Mouse (Mus musculus) limb, embryonic 12.5 days (tissue): ENCODE measurements at regions not wholly inside any gene's neighbourhood (a gene's known extent, or its start where the extent isn't known, plus 50 kb on each side); places are given as distances from the start of the nearest gene placed in this dataset.

ENCODE experiments used
- ATAC-seq: fragments of 200-750 bp; cut with Nextera tagmentation; 2 replicates; pipeline ENCODE4 v1.8.0; 2017; ENCODE audit warnings: low read depth, moderate TSS enrichment; ENCODE audit not compliant: insufficient number of reproducible peaks, insufficient read depth, low FRiP score, low TSS enrichment
- H3K27ac ChIP-seq: fragments of 300-500 bp; sonication (generic); 2 replicates; pipeline ENCODE4 v1.5.1; 2016; ENCODE audit warnings: mild to moderate bottlenecking, moderate library complexity
- H3K27me3 ChIP-seq: fragments of 300-500 bp; sonication (generic); 2 replicates; pipeline ENCODE4 v1.6.1; 2016; ENCODE audit warnings: mild to moderate bottlenecking, moderate library complexity
- H3K36me3 ChIP-seq: fragments of 300-500 bp; sonication (generic); 2 replicates; pipeline ENCODE4 v1.6.1; 2016; ENCODE audit warnings: mild to moderate bottlenecking, moderate library complexity
- H3K4me1 ChIP-seq: fragments of 300-500 bp; sonication (generic); replicated peaks from 2 replicates; pipeline ENCODE4 v1.6.1; 2016
- H3K4me2 ChIP-seq: fragments of 300-500 bp; sonication (generic); 2 replicates; pipeline ENCODE4 v1.6.1; 2016; ENCODE audit warnings: mild to moderate bottlenecking, moderate library complexity
- H3K4me3 ChIP-seq: fragments of 300-500 bp; sonication (generic); replicated peaks from 2 replicates; pipeline ENCODE4 v1.5.1; 2016; ENCODE audit warnings: mild to moderate bottlenecking
- H3K9ac ChIP-seq: fragments of 300-500 bp; sonication (generic); replicated peaks from 2 replicates; pipeline ENCODE4 v1.6.1; 2016; ENCODE audit warnings: mild to moderate bottlenecking, moderate library complexity
- H3K9me3 ChIP-seq: fragments of 300-500 bp; sonication (generic); 2 replicates; pipeline ENCODE4 v1.6.1; 2016; ENCODE audit warnings: mild to moderate bottlenecking, moderate library complexity
- WGBS: fragments of 180-500 bp; shearing (Covaris S2); methylation state at CpG from one replicate; pipeline ENCODE4 v1.1.7; 2016; 5-methylcytosine and 5-hydroxymethylcytosine counted together

GRCm38 (mm10) chr17:4301142-4301853 lies 605.2 kb upstream of the Nox3 start:
- Histone ChIP-seq H3K4me1 (peaks cover 6% of the 10 kb centered on the region; the same call in 1 of the 2 replicates), H3K36me3 (no peaks in the 10 kb centered on the region), H3K9me3 (no peaks in the 10 kb centered on the region), H3K4me2 (no peak overlapping the region), H3K27ac (no peak overlapping the region), H3K27me3 (no peaks in the 10 kb centered on the region), H3K9ac (no peak overlapping the region), H3K4me3 (no peak overlapping the region)
- no peak for ATAC-seq
- WGBS: 85% methylated on average over 12 of the region's 12 CpGs

- Histone ChIP-seq H3K4me1 (no peaks in the 10 kb centered on the region; the same call in 1 of the 2 replicates), H3K27me3 (no peaks in the 10 kb centered on the region), H3K9ac (no peak overlapping the region), H3K27ac (no peak overlapping the region), H3K9me3 (no peaks in the 10 kb centered on the region), H3K4me2 (no peak overlapping the region), H3K36me3 (no peaks in the 10 kb centered on the region), H3K4me3 (no peak overlapping the region)
- no peak for ATAC-seq
- WGBS: 62% methylated on average over 4 of the region's 4 CpGs
Measured at GRCm38 (mm10) chr17:4311785-4312379, 615.8 kb upstream of the Nox3 start.

GRCm38 (mm10) chr17:4319141-4319540 lies 623.1 kb upstream of the Nox3 start:
- Histone ChIP-seq H3K9me3 (no peaks in the 10 kb centered on the region), H3K4me2 (no peak overlapping the region), H3K9ac (no peak overlapping the region), H3K27ac (no peak overlapping the region), H3K36me3 (no peaks in the 10 kb centered on the region), H3K27me3 (no peaks in the 10 kb centered on the region), H3K4me1 (no peaks in the 10 kb centered on the region), H3K4me3 (no peak overlapping the region)
- WGBS: 58% methylated on average over 4 of the region's 4 CpGs
- ATAC-seq: no peak

- Histone ChIP-seq H3K36me3 (no peaks in the 10 kb centered on the region), H3K4me1 (no peaks in the 10 kb centered on the region), H3K27ac (no peak overlapping the region), H3K9ac (no peak overlapping the region), H3K27me3 (no peaks in the 10 kb centered on the region), H3K4me2 (no peak overlapping the region), H3K9me3 (no peaks in the 10 kb centered on the region), H3K4me3 (no peak overlapping the region)
- no peak for ATAC-seq
- 80% methylated on average over 1 of the region's 1 CpGs for WGBS
Measured at GRCm38 (mm10) chr17:4328810-4329209, 632.7 kb upstream of the Nox3 start.

- WGBS: 53% methylated on average over 9 of the region's 9 CpGs
Measured at GRCm38 (mm10) chr17:4331650-4332049, 635.6 kb upstream of the Nox3 start.

GRCm38 (mm10) chr17:4333091-4333490 lies 637.0 kb upstream of the Nox3 start:
- ATAC-seq: no peak
- Histone ChIP-seq H3K27ac (no peak overlapping the region), H3K4me1 (no peaks in the 10 kb centered on the region), H3K27me3 (no peaks in the 10 kb centered on the region), H3K36me3 (no peaks in the 10 kb centered on the region), H3K9ac (no peak overlapping the region), H3K9me3 (no peaks in the 10 kb centered on the region), H3K4me3 (no peak overlapping the region), H3K4me2 (no peak overlapping the region)
- 92% methylated on average over 4 of the region's 4 CpGs for WGBS

More at GRCm38 (mm10) chr17:4331650-4332049, 635.6 kb upstream of the Nox3 start:
- no peak for ATAC-seq
- Histone ChIP-seq H3K9ac (no peak overlapping the region), H3K4me1 (no peaks in the 10 kb centered on the region), H3K27ac (no peak overlapping the region), H3K4me2 (no peak overlapping the region), H3K4me3 (no peak overlapping the region), H3K9me3 (no peaks in the 10 kb centered on the region), H3K36me3 (no peaks in the 10 kb centered on the region), H3K27me3 (no peaks in the 10 kb centered on the region)

- H3K27me3 ChIP-seq: no peaks in the 10 kb centered on the region
- H3K4me2 ChIP-seq: no peak overlapping the region
- no peak for ATAC-seq
- no peak overlapping the region for H3K9ac ChIP-seq
- H3K27ac ChIP-seq: no peak overlapping the region
- H3K36me3 ChIP-seq: no peaks in the 10 kb centered on the region
- no peaks in the 10 kb centered on the region for H3K4me1 ChIP-seq
- no peak overlapping the region for H3K4me3 ChIP-seq
- WGBS: 69% methylated on average over 1 of the region's 1 CpGs
- H3K9me3 ChIP-seq: no peaks in the 10 kb centered on the region
Measured at GRCm38 (mm10) chr17:4353018-4353417, 641.1 kb upstream of the Arid1b start.

- H3K27ac ChIP-seq: no peak overlapping the region
- H3K4me1 ChIP-seq: no peaks in the 10 kb centered on the region
- no peaks in the 10 kb centered on the region for H3K36me3 ChIP-seq
- no peak overlapping the region for H3K4me3 ChIP-seq
- H3K4me2 ChIP-seq: no peak overlapping the region
- H3K9me3 ChIP-seq: no peaks in the 10 kb centered on the region
- no peak for ATAC-seq
- H3K9ac ChIP-seq: no peak overlapping the region
- 88% methylated on average over 5 of the region's 5 CpGs for WGBS
- no peaks in the 10 kb centered on the region for H3K27me3 ChIP-seq
Measured at GRCm38 (mm10) chr17:4355506-4356218, 638.5 kb upstream of the Arid1b start.

- Histone ChIP-seq H3K9ac (no peak overlapping the region), H3K4me3 (no peak overlapping the region), H3K9me3 (no peaks in the 10 kb centered on the region), H3K27me3 (no peaks in the 10 kb centered on the region), H3K36me3 (no peaks in the 10 kb centered on the region), H3K4me2 (no peak overlapping the region), H3K4me1 (no peaks in the 10 kb centered on the region), H3K27ac (no peak overlapping the region)
- WGBS: 53% methylated on average over 4 of the region's 4 CpGs
- ATAC-seq: no peak
Measured at GRCm38 (mm10) chr17:4360413-4361320, 633.5 kb upstream of the Arid1b start.

- no peak overlapping the region for H3K4me3 ChIP-seq
- H3K9me3 ChIP-seq: no peaks in the 10 kb centered on the region
- H3K4me1 ChIP-seq: no peaks in the 10 kb centered on the region
- H3K27me3 ChIP-seq: no peaks in the 10 kb centered on the region
- no peak for ATAC-seq
- H3K36me3 ChIP-seq: no peaks in the 10 kb centered on the region
- no peak overlapping the region for H3K27ac ChIP-seq
- no peak overlapping the region for H3K4me2 ChIP-seq
- no peak overlapping the region for H3K9ac ChIP-seq
Measured at GRCm38 (mm10) chr17:4365811-4366210, 628.3 kb upstream of the Arid1b start.

- no peaks in the 10 kb centered on the region for H3K4me1 ChIP-seq
- no peak for ATAC-seq
Measured at GRCm38 (mm10) chr17:4380449-4380848, 613.7 kb upstream of the Arid1b start.

More at GRCm38 (mm10) chr17:4380449-4380848, 613.7 kb upstream of the Arid1b start:
- Histone ChIP-seq H3K27me3 (no peaks in the 10 kb centered on the region), H3K9me3 (no peaks in the 10 kb centered on the region), H3K4me3 (no peak overlapping the region), H3K9ac (no peak overlapping the region), H3K36me3 (no peaks in the 10 kb centered on the region), H3K27ac (no peak overlapping the region), H3K4me2 (no peak overlapping the region)
- 77% methylated on average over 1 of the region's 1 CpGs for WGBS
